8 mouse cellular contexts compared by ENCODE assay signal in the genomic region with DNA sequence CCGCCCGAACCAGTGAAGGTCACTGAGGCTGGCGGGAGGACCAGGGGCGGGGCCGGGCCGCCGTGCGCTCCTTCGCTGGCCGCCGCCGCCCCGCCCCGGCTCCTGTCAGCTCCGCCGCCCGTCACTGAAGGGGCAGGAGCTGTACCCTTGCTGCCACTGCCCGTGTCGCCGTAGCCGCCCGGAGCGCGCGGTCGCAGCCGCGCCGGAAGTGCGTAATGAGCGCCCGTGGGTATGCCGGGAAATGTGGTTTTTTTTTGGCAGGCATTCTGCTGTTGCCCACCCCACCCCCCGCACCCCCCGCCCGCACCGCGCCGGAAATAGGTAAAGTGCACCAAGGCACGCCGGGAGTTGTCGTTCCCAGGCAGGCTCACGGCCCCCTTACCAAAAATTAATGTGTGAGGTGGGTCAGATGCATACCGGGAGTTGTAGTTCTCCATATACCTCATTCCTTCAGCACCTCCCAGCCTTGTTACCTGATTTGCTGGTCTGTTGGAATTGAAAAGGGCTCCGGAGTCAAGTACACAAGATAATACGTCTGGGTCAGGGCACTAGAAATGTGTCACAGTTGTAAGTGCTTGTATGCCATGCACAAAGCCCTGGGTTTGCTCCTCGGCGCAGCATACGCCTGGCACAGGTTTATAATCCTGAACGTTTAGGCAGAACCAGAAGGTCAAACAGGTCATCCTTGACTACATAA. TPM values are rescaled to one million over a fixed set of nuclear protein-coding genes. Genes with fewer than 3 reads are reported as not detected.
A peak's percentile ranks its signal among the peaks of the same experiment; 100 is the strongest.
DNase-seq lines count a peak whose midpoint lies in the region; ATAC-seq lines count a peak whose summit lies in the region.

A gene (minus strand): TSS at position 187 of the 697 bp plus-strand sequence.

- peak within 1 kb of the TSS; percentile 70 for H3K4me3 ChIP-seq in hindbrain, embryonic 15.5 days

- no peaks in the 10 kb centered on the region for H3K9me3 ChIP-seq in hindbrain, embryonic 15.5 days

- H3K27ac ChIP-seq in hindbrain, embryonic 15.5 days (replicated peaks): peak within 1 kb of the TSS; percentile 88

- 8% methylated on average over 37 of the region's 50 CpGs for WGBS in hindbrain, embryonic 15.5 days

- DNase-seq in T-cell, adult 2 months (ENCODE audit: low spot score): peak; percentile 89
- DNase-seq in cerebellum, postnatal 36 days: peak; percentile 92 to 94
- peak; percentile 90 to 93 for DNase-seq in frontal cortex, postnatal 36 days (ENCODE audit: low spot score in 2 of 2)
- peak; percentile 88 for DNase-seq in left cerebral cortex, adult 11 months (ENCODE audit: low spot score)
- peak; percentile 92 to 96 for DNase-seq in lung, postnatal 4 days
- DNase-seq in retina, postnatal 7 days (ENCODE audit: low read depth, low spot score): peak; percentile 82
- DNase-seq in urinary bladder, postnatal 10 days (ENCODE audit: low spot score): peak; percentile 49

- ATAC-seq in hindbrain, embryonic 15.5 days (ENCODE audit: low FRiP score, low read depth): peak; percentile 93

- H3K27me3 ChIP-seq in hindbrain, embryonic 15.5 days: no peaks in the 10 kb centered on the region

- peak within 1 kb of the TSS; percentile 78 for H3K4me2 ChIP-seq in hindbrain, embryonic 15.5 days

- H3K4me1 ChIP-seq in hindbrain, embryonic 15.5 days (replicated peaks): peaks cover 43% of the 10 kb centered on the region

- no peaks in the 10 kb centered on the region for H3K36me3 ChIP-seq in hindbrain, embryonic 15.5 days

- peak within 1 kb of the TSS; percentile 75 for H3K9ac ChIP-seq in hindbrain, embryonic 15.5 days

RNA-seq across cellular contexts. Expression of the gene that starts here (rescaled TPM):
- polyA plus RNA-seq in hindbrain, embryonic 15.5 days (2015; fragmentation: Nextera tagmentation; extraction: Ambion mirVana): 130 and 143 TPM in 2 replicates

Comparison
In these comparisons a context has a peak if more than half of its experiments do, and no peak if none do; other contexts are left out.
1. Peak in every context shown above with its lines: DNase-seq, ATAC-seq, H3K4me3 ChIP-seq and H3K27ac ChIP-seq.